Mouse (Mus musculus) lung, postnatal 0 days (tissue): Measurements from ENCODE around the gene Asah2.

Experiments used
- CTCF ChIP-seq: IDR thresholded peaks from 2 replicates; pipeline ENCODE4 v1.5.1; 2016; ENCODE audit warnings: antibody characterized with exemption, mild to moderate bottlenecking
- EP300 ChIP-seq: IDR thresholded peaks from 2 replicates; pipeline ENCODE4 v1.6.1; 2016; ENCODE audit warnings: antibody characterized with exemption, mild to moderate bottlenecking, control low read depth

DNA sequence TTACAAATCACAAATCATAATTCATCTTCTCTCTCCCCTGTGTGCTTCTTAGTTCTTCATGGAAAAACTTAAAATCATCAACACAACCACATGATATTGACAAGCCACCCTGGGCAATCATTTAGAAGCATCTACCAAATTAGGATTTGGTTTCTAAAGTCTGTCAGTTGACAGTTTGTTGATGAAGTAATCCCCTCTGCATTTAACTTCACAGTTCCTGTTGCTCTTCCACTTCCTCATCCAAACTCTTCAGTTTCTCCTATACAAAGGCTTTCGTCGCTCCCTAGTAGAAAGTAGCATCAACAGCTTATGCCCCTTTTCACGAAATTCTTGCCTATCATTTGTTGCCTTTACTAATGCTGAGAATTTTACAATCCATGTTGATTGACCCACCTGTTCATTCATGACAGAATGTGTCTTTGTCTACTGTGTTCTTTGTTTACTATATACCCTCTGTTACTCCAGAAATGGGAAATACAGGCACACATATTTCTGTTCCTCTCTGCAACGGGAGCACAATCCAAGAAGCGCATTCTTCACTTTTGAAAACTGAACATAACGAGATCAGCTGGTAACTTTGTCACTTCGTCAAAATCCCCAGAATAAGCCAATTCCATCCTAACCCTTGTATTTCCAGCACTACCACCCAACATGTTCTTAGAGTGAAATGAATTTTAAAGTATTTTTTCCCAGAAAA is 157.1 kb downstream of the Asah2 start:
- TF ChIP-seq EP300, result no peak
- no peak for TF ChIP-seq CTCF
